Mouse (Mus musculus): ENCODE data around the gene Slamf9.

GRCm38 (mm10) chr1:172509235-172509634, 34.1 kb downstream of the Slamf9 start:
- TF ChIP-seq CTCF (IDR thresholded peaks at IDR 0.05; ENCODE audit: low read depth) (no peak), EP300 (IDR thresholded peaks at IDR 0.05; ENCODE audit: low read depth) (no peak)

All from liver, postnatal 0 days (tissue).